ENCODE assay signal across 12 mouse cellular contexts in genomic region chr19:43875996-43876395, GRCm38 (mm10).
DNase-seq lines count a peak whose midpoint lies in the region; ATAC-seq and TF ChIP-seq lines count a peak whose summit lies in the region.
"Had no signal": no experiment of that assay in that cellular context is flagged by ENCODE, and none has a peak within 500 bp of the region (broad histone marks: within the 10 kb centered on the region; RNA-seq: fewer than 3 reads in every experiment).

No protein-coding gene starts in this region.

- DNase-seq in midbrain, embryonic 10.5 days (ENCODE audit: low spot score): peak; percentile 42
- DNase-seq in embryo, embryonic 10.5 days (ENCODE audit: low spot score): peak; percentile 56
- peak; percentile 40 for DNase-seq in forebrain, postnatal 0 days
- peak; percentile 66 for DNase-seq in midbrain, postnatal 0 days (ENCODE audit: low spot score)
- no peak for DNase-seq in heart, adult 8-10 months (ENCODE audit: low spot score)
- no peak for DNase-seq in kidney, adult 8-10 months
- DNase-seq in right cerebral cortex, postnatal 25 days: no peak
- DNase-seq: cerebellum, adult 9-11 months; thymus, postnatal 36 days had no signal

- H3K4me3 ChIP-seq in midbrain, embryonic 10.5 days: peak overlapping the region; percentile 16; the same call in 1 of the 2 replicates
- no peak overlapping the region for H3K4me3 ChIP-seq in midbrain, embryonic 16.5 days (ENCODE audit: low read depth, low read length)
- H3K4me3 ChIP-seq in forebrain, postnatal 0 days (ENCODE audit: low read depth, low read length): no peak overlapping the region
- no peak overlapping the region for H3K4me3 ChIP-seq in midbrain, postnatal 0 days (ENCODE audit: low read depth, low read length)
- H3K4me3 ChIP-seq: hindbrain, embryonic 15.5 days; limb, embryonic 15.5 days had no signal

- TF ChIP-seq CTCF in forebrain, postnatal 0 days (IDR thresholded peaks at IDR 0.05; ENCODE audit: low read depth): no peak
- TF ChIP-seq CTCF in midbrain, postnatal 0 days (IDR thresholded peaks at IDR 0.05): no peak

- ATAC-seq in midbrain, embryonic 16.5 days: no peak
- no peak for ATAC-seq in forebrain, postnatal 0 days
- ATAC-seq in midbrain, postnatal 0 days (ENCODE audit: low FRiP score): no peak

- peaks cover 59% of the 10 kb centered on the region for H3K4me1 ChIP-seq in midbrain, embryonic 10.5 days
- H3K4me1 ChIP-seq in midbrain, embryonic 16.5 days (ENCODE audit: control insufficient read depth, insufficient read depth, low read length): peaks cover 24% of the 10 kb centered on the region
- 0 out of 2 replicates have a peak, but pooled peaks cover 5% of the 10 kb centered on the region for H3K4me1 ChIP-seq in forebrain, postnatal 0 days (ENCODE audit: insufficient read depth)
- H3K4me1 ChIP-seq in midbrain, postnatal 0 days (ENCODE audit: insufficient read depth, low read length): peaks cover 4% of the 10 kb centered on the region; the same call in 1 of the 2 replicates

- H3K27ac ChIP-seq in midbrain, embryonic 10.5 days (replicated peaks): peak overlapping the region; percentile 57
- H3K27ac ChIP-seq in midbrain, embryonic 16.5 days (ENCODE audit: low read length): no peak overlapping the region
- H3K27ac ChIP-seq in forebrain, postnatal 0 days (ENCODE audit: low read depth, low read length): no peak overlapping the region
- 0 out of 2 replicates have a peak overlapping the region, but pooled peaks have one; percentile 32 for H3K27ac ChIP-seq in midbrain, postnatal 0 days (ENCODE audit: low read depth, low read length)
- H3K27ac ChIP-seq: hindbrain, embryonic 15.5 days; limb, embryonic 15.5 days had no signal

- peaks cover 43% of the 10 kb centered on the region for H3K36me3 ChIP-seq in midbrain, embryonic 10.5 days
- peaks cover 3% of the 10 kb centered on the region for H3K36me3 ChIP-seq in midbrain, embryonic 16.5 days (ENCODE audit: control insufficient read depth, insufficient read depth, low read length)
- peaks cover 9% of the 10 kb centered on the region; the same call in 1 of the 2 replicates for H3K36me3 ChIP-seq in forebrain, postnatal 0 days (ENCODE audit: insufficient read depth)
- H3K36me3 ChIP-seq in midbrain, postnatal 0 days (ENCODE audit: insufficient read depth, low read length): 0 out of 2 replicates have a peak, but pooled peaks cover 15% of the 10 kb centered on the region

- H3K9me3 ChIP-seq in midbrain, embryonic 10.5 days (replicated peaks): no peaks in the 10 kb centered on the region
- H3K9me3 ChIP-seq in midbrain, embryonic 16.5 days (replicated peaks; ENCODE audit: control insufficient read depth, low read length, poor library complexity, severe bottlenecking): no peaks in the 10 kb centered on the region
- H3K9me3 ChIP-seq in forebrain, postnatal 0 days (ENCODE audit: low read length): no peaks in the 10 kb centered on the region
- no peaks in the 10 kb centered on the region for H3K9me3 ChIP-seq in midbrain, postnatal 0 days (ENCODE audit: low read length)
- H3K9me3 ChIP-seq: hindbrain, embryonic 15.5 days; limb, embryonic 15.5 days had no signal

- H3K9ac ChIP-seq in midbrain, embryonic 16.5 days (ENCODE audit: low read depth, low read length): no peak overlapping the region
- no peak overlapping the region for H3K9ac ChIP-seq in forebrain, postnatal 0 days
- H3K9ac ChIP-seq in midbrain, postnatal 0 days (replicated peaks; ENCODE audit: low read length, poor library complexity, severe bottlenecking): no peak overlapping the region
- H3K9ac ChIP-seq: hindbrain, embryonic 15.5 days; limb, embryonic 15.5 days had no signal

- H3K27me3 ChIP-seq in midbrain, embryonic 10.5 days (ENCODE audit: low read depth, poor library complexity, severe bottlenecking): no peaks in the 10 kb centered on the region
- H3K27me3 ChIP-seq in midbrain, embryonic 16.5 days (ENCODE audit: control insufficient read depth, insufficient read depth, low read depth, low read length): no peaks in the 10 kb centered on the region
- no peaks in the 10 kb centered on the region for H3K27me3 ChIP-seq in forebrain, postnatal 0 days (ENCODE audit: insufficient read depth, low read length)
- no peaks in the 10 kb centered on the region for H3K27me3 ChIP-seq in midbrain, postnatal 0 days (ENCODE audit: insufficient read depth, low read length)
- H3K27me3 ChIP-seq: hindbrain, embryonic 15.5 days; limb, embryonic 15.5 days had no signal

- no peak overlapping the region for H3K4me2 ChIP-seq in midbrain, embryonic 16.5 days (ENCODE audit: low read length)
- H3K4me2 ChIP-seq in forebrain, postnatal 0 days (ENCODE audit: low read depth): no peak overlapping the region
- no peak overlapping the region for H3K4me2 ChIP-seq in midbrain, postnatal 0 days (ENCODE audit: low read depth, low read length, poor library complexity, severe bottlenecking)
- H3K4me2 ChIP-seq: hindbrain, embryonic 15.5 days; limb, embryonic 15.5 days had no signal

- 12% methylated on average over 2 of the region's 2 CpGs for WGBS in midbrain, embryonic 10.5 days
- WGBS in midbrain, embryonic 16.5 days: 12% methylated on average over 2 of the region's 2 CpGs
- WGBS in forebrain, postnatal 0 days: 12% methylated on average over 2 of the region's 2 CpGs
- WGBS in midbrain, postnatal 0 days: 26% methylated on average over 2 of the region's 2 CpGs

Comparison
In these comparisons a context has a peak if more than half of its experiments do, and no peak if none do; other contexts are left out.
1. H3K27ac ChIP-seq: peak in midbrain, embryonic 10.5 days (single experiment) and midbrain, postnatal 0 days (single experiment); none in midbrain, embryonic 16.5 days (single experiment) and forebrain, postnatal 0 days (single experiment).
2. DNase-seq: peak in midbrain, embryonic 10.5 days (single experiment), embryo, embryonic 10.5 days (single experiment), forebrain, postnatal 0 days (single experiment) and midbrain, postnatal 0 days (single experiment); none in heart, adult 8-10 months (single experiment), kidney, adult 8-10 months (0 of 2) and right cerebral cortex, postnatal 25 days (single experiment).